Mouse (Mus musculus) adrenal gland, postnatal 10 days (tissue): ENCODE results near the gene Pigk. TPM values are rescaled to one million over a fixed set of nuclear protein-coding genes. Genes with fewer than 3 reads are reported as not detected.

ENCODE experiments used
- DNase-seq: peaks from one replicate; pipeline ENCODE4 v3.0.0; 2021; ENCODE audit warnings: mixed read lengths
- total RNA-seq, 2 experiments: library from RNA; stranded (reverse); gene quantifications; 2 replicates each; pipeline ENCODE4 v1.2.3; 2021

The Pigk gene
- total RNA-seq, 2 experiments from 2014 or later = 44.6 to 48.7 TPM

DNA sequence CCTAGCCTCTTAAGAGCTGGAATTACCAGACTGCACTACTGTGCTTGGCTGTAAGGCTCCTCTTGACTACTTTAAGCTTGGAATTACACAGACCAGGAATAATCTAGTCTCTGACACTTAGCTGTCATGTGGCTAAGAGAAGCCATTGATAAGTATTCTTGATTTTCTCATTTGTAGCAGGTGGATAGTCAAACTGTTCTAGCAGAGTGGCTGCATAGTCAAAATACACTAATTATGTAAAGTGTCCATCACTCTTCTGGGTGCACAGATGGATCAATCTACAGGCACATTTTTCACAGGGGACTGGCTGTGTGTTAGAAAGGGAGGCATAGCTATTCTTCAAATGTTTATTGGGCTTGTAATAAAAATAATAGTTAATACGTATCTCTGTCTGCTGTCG, 276.9 kb downstream of the Pigk start:
- no peak for DNase-seq

DNA sequence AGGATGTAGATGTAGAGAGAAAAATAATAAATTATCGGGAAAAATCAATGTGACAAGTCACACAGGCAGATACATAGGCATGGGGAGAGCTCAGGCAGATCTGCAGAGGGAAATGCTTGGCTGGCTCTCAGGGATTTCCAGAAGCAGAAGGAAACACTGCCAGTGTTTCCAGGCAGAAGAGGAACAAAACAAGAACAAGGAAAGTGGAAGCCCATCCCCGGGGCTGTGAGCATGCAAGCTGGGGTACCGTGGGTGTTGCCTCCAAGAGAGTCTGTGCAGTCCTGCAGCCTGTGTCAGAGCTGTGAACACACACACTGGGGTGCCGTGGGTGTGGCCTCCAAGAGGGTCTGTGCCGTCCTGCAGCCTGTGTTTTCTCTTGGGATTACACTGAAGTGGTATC, 279.7 kb downstream of the Pigk start:
- DNase-seq = no peak

DNA sequence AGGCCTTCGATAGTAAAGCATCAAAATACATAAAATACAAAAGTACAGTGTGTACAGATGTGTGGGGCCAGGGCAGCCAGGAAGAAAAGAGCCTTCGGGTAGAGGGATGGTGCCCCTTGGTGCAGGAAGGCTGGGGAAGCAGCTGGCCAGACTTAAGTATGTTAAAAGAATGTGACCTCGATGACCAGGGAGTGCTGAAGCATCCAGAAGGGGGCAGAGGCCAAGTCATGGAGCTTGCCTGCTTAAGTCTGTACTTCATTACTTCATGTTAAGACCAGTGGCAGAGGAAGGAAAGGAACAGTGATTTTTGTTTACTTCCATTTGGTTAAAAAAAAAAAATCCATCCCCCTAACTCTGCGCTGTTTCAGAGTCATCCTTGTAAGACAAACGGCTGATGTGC, 284.2 kb downstream of the Pigk start:
- no peak for DNase-seq

DNA sequence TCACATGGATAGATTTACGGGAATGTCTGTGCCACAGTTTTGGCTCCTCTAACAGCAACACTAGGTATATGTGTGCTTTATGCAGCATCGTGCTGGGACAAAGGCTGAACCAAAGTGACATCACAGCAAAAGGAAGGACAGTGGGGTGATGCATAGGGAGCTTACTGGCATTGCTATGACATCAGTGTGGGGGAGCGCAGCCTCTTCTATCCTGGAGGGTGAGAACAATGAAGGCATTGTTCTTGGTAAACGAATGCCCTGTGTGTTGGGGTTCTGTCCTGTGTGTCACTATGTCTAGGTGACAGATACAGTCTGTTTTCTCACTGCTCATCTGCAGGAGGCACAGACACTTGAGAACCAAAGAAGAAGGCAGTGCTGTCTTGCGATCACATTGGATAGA, 285.0 kb downstream of the Pigk start:
- no peak for DNase-seq

DNA sequence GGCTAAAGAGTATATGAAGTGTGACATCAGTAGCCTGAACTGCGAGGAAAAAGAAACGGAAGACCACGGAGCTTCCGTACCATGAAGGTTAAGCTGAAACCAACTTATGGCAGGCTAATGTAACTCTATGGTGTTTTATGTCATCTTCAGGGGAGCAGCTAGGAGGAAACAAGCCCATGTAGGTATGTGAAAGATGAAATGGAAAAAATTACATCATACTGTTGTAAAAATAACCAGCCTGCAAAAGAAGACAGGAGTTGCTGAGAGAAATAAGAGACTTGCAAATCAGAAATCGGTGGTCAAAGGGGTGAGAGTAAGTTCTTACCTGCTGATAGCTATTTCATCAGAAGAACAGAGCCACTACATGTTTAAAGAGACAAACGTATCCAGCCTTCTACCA, 293.0 kb downstream of the Pigk start:
- no peak for DNase-seq

DNA sequence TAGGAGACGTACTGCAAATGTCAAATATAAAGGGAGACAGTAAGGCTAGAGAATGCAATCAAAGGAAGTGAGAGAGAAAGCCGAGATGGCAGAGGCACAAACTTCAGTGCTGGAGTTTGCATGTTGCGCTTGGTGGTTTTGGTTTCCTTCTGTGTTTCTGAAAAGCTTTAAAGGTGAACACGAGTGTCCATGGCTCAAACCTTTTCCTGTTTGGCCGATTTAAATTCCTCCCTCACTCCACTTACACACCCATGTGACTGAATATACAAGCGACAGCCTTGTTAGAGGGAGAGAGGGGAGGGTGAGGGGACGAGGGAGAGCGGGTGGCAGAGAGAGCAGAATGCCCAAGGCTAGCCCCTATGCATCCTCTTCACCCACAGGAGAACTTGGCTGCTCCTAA, 302.5 kb downstream of the Pigk start:
- DNase-seq = no peak

DNA sequence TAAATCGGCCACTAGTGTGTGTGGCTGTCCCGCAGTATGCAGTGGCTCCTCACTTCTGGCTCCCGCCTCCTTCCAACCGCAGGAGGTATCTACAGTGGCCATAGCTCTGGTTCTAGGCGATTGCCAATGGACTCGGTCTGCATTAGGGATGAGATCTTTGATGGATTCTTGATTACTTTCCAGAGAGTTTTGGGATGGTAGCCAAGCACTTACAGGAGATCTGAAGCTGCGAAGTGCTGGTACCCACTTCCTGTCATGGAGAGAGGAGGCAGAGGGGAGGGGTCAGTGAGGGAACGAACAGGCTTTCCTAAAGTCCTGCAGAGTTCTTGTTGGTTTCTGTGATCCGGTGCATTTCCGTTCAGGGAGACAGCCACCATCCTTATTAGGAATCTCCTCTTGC, 304.2 kb downstream of the Pigk start:
- no peak for DNase-seq

DNA sequence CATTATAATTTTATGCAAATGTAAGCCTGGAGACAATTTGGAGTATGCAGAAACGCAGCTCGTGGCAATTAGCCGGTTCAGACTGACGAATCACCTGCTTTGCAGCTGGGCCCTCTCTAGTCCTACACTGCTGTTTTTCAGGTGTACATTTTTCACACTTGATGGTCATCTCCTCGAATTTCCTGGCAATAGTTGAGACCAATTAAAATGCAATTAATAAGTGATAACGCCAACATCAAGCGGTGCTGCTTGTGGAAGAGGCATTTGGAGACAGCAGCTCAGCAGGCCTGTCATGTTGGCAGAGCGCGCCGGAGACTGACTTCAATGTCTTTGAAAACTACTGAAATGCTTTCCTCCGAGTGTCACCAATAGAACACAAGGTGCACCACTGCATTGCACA, 310.1 kb downstream of the Pigk start:
- no peak for DNase-seq

Other genes with a start within 250 kb of the Pigk start
- gene Ak5, start 45.7 kb upstream of the Pigk start, total RNA-seq = 1 to 10 TPM; 3.0 to 4.1 TPM